Mouse (Mus musculus): ENCODE measurements around the gene Tnfrsf9. TPM values are rescaled to one million over a fixed set of nuclear protein-coding genes. Genes with fewer than 3 reads are reported as not detected.
A peak's percentile ranks its signal among the peaks of the same experiment; 100 is the strongest.
"Not testable (repeated sequence)": the region's sequence is repeated elsewhere in the genome, so short reads cannot be mapped to it uniquely, and the experiment has no call there.

The Tnfrsf9 gene
- polyA plus RNA-seq, 1 experiment: not detected

DNA sequence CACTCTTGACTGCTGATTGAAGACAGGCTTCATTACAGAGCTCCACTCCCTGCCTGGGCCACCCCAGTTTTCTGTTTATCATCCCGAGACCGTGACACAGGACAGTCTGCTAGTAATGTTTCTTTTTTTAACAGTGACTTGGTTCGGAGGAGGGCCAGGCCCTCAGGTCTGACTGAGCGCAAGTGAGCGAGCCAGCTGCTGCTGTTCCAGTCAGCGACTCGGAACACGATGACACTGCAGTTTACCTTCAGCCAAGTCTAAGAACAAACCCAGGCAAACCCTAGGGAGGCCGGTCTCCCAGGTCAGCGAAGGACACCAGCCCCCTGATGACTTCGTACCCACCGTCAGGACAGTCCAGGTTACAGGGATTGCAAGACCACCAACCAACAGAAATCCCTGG is 12.3 kb upstream of the Tnfrsf9 start:
- H3K4me1 ChIP-seq (ENCODE audit: control insufficient read depth): peaks cover 8% of the 10 kb centered on the region
- no peak overlapping the region for H3K4me3 ChIP-seq (replicated peaks)
- peaks cover 87% of the 10 kb centered on the region for H3K36me3 ChIP-seq (ENCODE audit: control insufficient read depth)

DNA sequence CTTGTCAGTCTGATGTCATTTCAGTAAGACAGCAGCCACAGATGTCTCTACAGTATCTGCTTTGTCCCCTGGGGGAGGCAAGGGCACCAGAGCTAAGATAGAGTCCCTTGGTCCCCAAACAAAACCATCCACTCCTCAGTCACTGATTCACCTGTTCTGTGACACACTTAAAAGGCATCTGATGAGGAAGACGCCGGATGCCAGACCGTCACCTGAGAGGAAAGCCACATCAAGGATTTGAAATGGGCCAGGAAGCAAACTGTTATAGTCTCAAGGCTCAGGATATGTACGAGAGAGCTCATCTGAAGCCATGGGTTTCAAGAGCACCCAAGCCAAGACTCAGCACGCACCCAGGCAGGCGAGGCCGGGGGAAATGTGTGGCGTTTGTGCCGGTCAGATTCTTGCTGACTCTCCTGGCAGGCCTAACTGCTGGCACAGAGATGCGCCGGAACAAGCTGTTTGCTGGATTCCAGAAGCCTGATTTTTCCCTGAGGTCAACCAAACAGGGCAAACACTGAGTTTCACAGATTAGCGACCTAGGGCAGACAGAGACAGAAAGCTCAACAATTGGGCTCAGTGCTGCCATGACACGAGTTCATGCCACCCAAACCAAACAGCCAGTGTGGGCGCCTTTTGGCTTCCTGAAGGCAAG is 11.1 kb upstream of the Tnfrsf9 start:
- Histone ChIP-seq H3K4me3 (replicated peaks) (no peak overlapping the region), H3K36me3 (ENCODE audit: control insufficient read depth) (peaks cover 85% of the 10 kb centered on the region)

More for the DNA sequence above, 12.3 kb upstream of the Tnfrsf9 start:
- Histone ChIP-seq H3K27me3 (ENCODE audit: control insufficient read depth) (no peaks in the 10 kb centered on the region), H3K9me3 (ENCODE audit: control insufficient read depth, low read length) (no peaks in the 10 kb centered on the region)
- TF ChIP-seq TAL1 (IDR thresholded peaks at IDR 0.05; ENCODE audit: low read length) (no peak), GATA1 (IDR thresholded peaks at IDR 0.05; ENCODE audit: low read length) (no peak)

GRCm38 (mm10) chr4:150907099-150907498 is 7.3 kb upstream of the Tnfrsf9 start:
- no peaks in the 10 kb centered on the region for H3K27me3 ChIP-seq (ENCODE audit: control insufficient read depth)
- peaks cover 50% of the 10 kb centered on the region for H3K36me3 ChIP-seq (ENCODE audit: control insufficient read depth)
- no peak overlapping the region for H3K4me3 ChIP-seq (replicated peaks)
- H3K9me3 ChIP-seq (ENCODE audit: control insufficient read depth, low read length): 0 out of 2 replicates have a peak, but pooled peaks cover 2% of the 10 kb centered on the region
- peaks cover 35% of the 10 kb centered on the region for H3K4me1 ChIP-seq (ENCODE audit: control insufficient read depth)
- TF ChIP-seq TAL1 (IDR thresholded peaks at IDR 0.05; ENCODE audit: low read length): no peak
- TF ChIP-seq GATA1 (IDR thresholded peaks at IDR 0.05; ENCODE audit: low read length): no peak

More for the DNA sequence above, 11.1 kb upstream of the Tnfrsf9 start:
- no peak for TF ChIP-seq GATA1 (IDR thresholded peaks at IDR 0.05; ENCODE audit: low read length)
- no peak for TF ChIP-seq TAL1 (IDR thresholded peaks at IDR 0.05; ENCODE audit: low read length)
- no peaks in the 10 kb centered on the region for H3K9me3 ChIP-seq (ENCODE audit: control insufficient read depth, low read length)
- no peaks in the 10 kb centered on the region for H3K27me3 ChIP-seq (ENCODE audit: control insufficient read depth)
- H3K4me1 ChIP-seq (ENCODE audit: control insufficient read depth): peaks cover 13% of the 10 kb centered on the region

DNA sequence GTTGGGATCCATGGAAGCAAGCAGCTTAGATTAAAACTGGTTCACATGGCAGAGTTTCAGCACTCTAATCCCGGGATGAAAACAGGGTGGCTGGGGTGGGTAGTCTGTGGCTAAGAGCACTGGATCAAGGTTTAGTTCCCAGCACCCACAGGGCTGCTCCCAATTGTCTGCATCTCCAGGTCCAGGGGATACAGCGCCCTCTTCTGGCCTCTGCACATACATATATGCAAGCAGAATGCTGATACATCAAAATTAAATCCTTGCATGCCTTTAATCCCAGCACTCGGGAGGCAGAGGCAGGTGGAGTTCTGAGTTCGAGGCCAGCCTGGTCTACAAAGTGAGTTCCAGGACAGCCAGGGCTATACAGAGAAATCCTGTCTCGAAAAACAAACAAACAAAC is 5.8 kb upstream of the Tnfrsf9 start:
- Histone ChIP-seq H3K4me1 (ENCODE audit: control insufficient read depth) (peaks cover 47% of the 10 kb centered on the region), H3K36me3 (ENCODE audit: control insufficient read depth) (peaks cover 36% of the 10 kb centered on the region)
- not testable (repeated sequence) for H3K4me3 ChIP-seq (replicated peaks); H3K9me3 ChIP-seq (ENCODE audit: control insufficient read depth, low read length); H3K27me3 ChIP-seq (ENCODE audit: control insufficient read depth)

DNA sequence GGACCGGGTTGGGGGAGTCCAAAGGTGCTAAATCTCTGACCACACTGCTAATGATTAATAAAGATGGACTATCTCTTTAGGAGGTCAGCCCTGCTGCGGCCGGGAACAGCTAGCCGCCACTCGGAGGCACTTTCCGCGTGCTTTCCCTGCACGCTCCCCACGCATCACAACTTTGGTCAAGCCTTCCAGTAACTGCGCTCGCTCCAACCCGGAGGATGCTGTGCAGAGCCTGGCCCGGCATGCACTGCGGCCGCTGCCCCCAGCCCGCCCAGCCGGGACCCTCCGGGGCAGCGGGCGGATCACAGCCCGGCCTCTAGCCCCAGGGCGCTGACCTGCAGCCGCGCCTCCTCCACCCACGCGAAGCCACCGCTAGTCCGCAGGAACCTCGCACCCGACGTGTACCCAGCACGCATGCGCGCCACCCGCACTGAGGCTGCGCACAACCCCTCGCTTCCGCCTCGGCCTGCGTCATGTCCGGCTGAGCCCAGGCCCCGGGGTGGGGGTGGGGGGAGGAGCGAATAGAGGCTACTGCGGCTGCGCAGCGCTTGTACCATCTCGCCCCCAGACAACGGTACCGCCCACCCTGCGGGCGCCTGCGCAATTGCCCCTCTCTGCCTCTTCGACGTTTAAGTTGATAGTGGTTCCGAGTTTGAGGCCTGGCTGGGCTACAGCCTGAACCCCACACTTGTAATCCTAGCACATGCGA is 4.8 kb upstream of the Tnfrsf9 start:
- Histone ChIP-seq H3K4me3 (replicated peaks) (peak overlapping the region; percentile 92), H3K9me3 (ENCODE audit: control insufficient read depth, low read length) (0 out of 2 replicates have a peak, but pooled peaks cover 2% of the 10 kb centered on the region), H3K4me1 (ENCODE audit: control insufficient read depth) (peaks cover 53% of the 10 kb centered on the region), H3K27me3 (ENCODE audit: control insufficient read depth) (no peaks in the 10 kb centered on the region), H3K36me3 (ENCODE audit: control insufficient read depth) (peaks cover 28% of the 10 kb centered on the region)
- TF ChIP-seq TAL1 (IDR thresholded peaks at IDR 0.05; ENCODE audit: low read length): no peak
- no peak for TF ChIP-seq GATA1 (IDR thresholded peaks at IDR 0.05; ENCODE audit: low read length)

DNA sequence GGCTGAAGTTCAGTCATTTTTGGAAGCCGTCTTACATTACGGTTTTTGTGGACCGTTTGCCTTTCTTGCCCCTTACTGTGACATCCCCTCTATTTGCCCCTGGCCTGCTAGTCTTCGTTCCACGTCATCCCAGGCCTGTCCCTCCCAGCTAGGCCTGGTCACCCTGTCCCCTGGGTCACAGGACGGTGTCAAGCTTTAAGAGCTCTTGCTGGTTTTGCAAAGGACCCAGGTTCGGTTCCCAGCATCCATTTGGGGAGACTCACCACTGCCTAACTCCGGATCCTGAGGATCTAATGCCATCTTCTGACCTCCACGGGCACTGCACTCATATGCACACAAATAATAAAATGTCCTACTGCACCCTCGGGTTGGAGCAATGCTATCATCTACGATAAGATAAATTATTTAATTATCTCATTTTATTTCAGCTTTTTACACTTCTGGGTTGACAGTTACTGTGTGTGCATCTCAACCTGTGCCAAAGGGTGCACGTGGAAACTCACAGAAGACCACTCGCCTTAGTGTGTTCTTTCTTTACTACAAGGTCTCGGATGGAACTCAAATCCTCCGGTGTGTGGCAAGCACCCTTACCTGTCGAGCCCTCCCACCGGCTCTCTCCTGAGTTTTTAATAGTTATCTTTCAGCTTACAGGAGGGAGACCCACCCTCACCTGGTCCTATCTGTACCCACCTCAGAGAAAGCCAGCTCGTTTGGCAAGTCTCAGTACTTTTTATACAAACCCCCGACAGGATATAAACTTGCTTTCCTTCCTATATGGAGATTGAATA is 4.0 kb upstream of the Tnfrsf9 start:
- Histone ChIP-seq H3K4me1 (ENCODE audit: control insufficient read depth) (peaks cover 61% of the 10 kb centered on the region), H3K4me3 (replicated peaks) (peak overlapping the region; percentile 92), H3K9me3 (ENCODE audit: control insufficient read depth, low read length) (0 out of 2 replicates have a peak, but pooled peaks cover 2% of the 10 kb centered on the region), H3K36me3 (ENCODE audit: control insufficient read depth) (peaks cover 22% of the 10 kb centered on the region), H3K27me3 (ENCODE audit: control insufficient read depth) (no peaks in the 10 kb centered on the region)
- TF ChIP-seq TAL1 (IDR thresholded peaks at IDR 0.05; ENCODE audit: low read length) (no peak), GATA1 (IDR thresholded peaks at IDR 0.05; ENCODE audit: low read length) (no peak)

GRCm38 (mm10) chr4:150913743-150914142 is 619 bp upstream of the Tnfrsf9 start:
- Histone ChIP-seq H3K4me1 (ENCODE audit: control insufficient read depth) (peaks cover 54% of the 10 kb centered on the region), H3K9me3 (ENCODE audit: control insufficient read depth, low read length) (0 out of 2 replicates have a peak, but pooled peaks cover 2% of the 10 kb centered on the region), H3K27me3 (ENCODE audit: control insufficient read depth) (no peaks in the 10 kb centered on the region), H3K36me3 (ENCODE audit: control insufficient read depth) (peaks cover 2% of the 10 kb centered on the region; the same call in 1 of the 2 replicates), H3K4me3 (replicated peaks) (peak overlapping the region; percentile 96)
- no peak for TF ChIP-seq TAL1 (IDR thresholded peaks at IDR 0.05; ENCODE audit: low read length)
- no peak for TF ChIP-seq GATA1 (IDR thresholded peaks at IDR 0.05; ENCODE audit: low read length)

DNA sequence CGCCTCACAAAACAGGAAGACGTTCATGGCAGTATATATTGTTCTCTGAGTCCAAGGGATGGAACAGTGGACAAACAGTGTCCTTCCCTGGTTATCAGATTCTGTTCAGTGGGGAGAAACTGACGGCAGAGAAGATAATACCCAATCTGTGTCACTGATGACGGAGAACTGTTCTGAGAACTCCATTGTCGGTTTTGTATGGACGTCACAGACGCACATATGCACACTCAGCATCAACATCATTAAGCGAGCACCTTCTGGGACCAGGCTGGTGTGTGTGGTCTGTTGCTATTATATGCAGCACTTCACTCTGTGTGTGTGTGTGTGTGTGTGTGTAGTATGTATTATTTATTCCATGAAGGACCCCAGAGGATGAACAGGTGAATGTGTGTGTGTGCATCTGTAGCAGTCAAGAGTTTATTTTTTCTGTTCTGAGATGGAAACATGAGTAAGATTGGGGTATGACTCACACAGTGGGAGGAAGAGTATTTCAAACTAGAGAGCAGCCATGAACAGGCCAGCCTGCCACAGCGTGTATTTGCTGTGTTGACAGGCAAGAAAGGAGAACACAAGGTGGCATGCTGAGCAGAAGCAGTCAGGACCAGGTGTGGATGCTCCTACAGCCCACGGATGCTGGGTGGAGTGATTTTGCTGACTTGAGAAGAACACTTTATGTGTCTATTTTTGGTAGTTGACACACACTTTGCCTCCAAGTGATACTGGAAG is 982 bp downstream of the Tnfrsf9 start:
- Histone ChIP-seq H3K27me3 (ENCODE audit: control insufficient read depth) (no peaks in the 10 kb centered on the region), H3K36me3 (ENCODE audit: control insufficient read depth) (no peaks in the 10 kb centered on the region), H3K4me1 (ENCODE audit: control insufficient read depth) (peaks cover 38% of the 10 kb centered on the region), H3K9me3 (ENCODE audit: control insufficient read depth, low read length) (no peaks in the 10 kb centered on the region), H3K4me3 (replicated peaks) (peak overlapping the region; percentile 96)
- TF ChIP-seq TAL1 (IDR thresholded peaks at IDR 0.05; ENCODE audit: low read length) (no peak), GATA1 (IDR thresholded peaks at IDR 0.05; ENCODE audit: low read length) (no peak)
